Mouse (Mus musculus) megakaryocyte, embryonic 14.5 days (primary cell): ENCODE measurements around the gene Morn4.

Experiments used
- FLI1 ChIP-seq: IDR thresholded peaks from 2 replicates; pipeline ENCODE4 v1.6.1; 2012; ENCODE audit warnings: low read length, inconsistent platforms, mixed read lengths
- GATA1 ChIP-seq: IDR thresholded peaks from 3 replicates; pipeline ENCODE4 v1.6.1; 2012; ENCODE audit warnings: mixed read lengths, low read length, inconsistent platforms, borderline replicate concordance

- TF ChIP-seq GATA1 (no peak), FLI1 (no peak)
Measured at GRCm38 (mm10) chr19:42128052-42128740, 42.0 kb upstream of the Morn4 start.
